Mouse (Mus musculus) C2C12 (cell line): ENCODE measurements around the gene Mboat2.

Experiments used
- CTCF ChIP-seq: IDR thresholded peaks from one replicate; pipeline ENCODE4 v1.5.1; 2011; ENCODE audit not compliant: control insufficient read depth, insufficient read depth, insufficient read length
- MAX ChIP-seq: IDR thresholded peaks from one replicate; pipeline ENCODE4 v1.6.1; 2011; ENCODE audit warnings: mild to moderate bottlenecking, control low read depth

DNA sequence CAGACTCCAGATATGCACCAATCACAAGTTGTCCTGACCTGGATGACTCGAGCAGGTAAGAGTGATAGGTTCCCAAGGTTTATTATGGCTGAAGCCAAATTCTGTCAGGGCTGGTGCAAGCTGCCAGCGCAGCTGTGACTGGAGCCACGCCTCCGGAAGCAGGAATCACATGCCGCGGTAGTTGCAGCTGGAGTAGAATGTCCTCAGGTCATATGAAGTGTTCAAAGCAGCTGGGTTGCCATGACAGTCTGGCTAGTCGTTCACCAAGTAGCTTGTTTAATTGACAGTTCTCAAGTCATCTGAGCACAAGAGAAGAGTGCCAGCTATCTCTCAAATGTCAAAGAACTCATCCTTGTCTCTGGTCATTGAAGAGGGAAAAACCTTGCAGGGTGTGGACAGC lies 28.7 kb downstream of the Mboat2 start:
- no peak for TF ChIP-seq CTCF
- TF ChIP-seq MAX = no peak
